Mouse (Mus musculus) kidney, embryonic 14.5 days (tissue): ENCODE measurements around the gene Hdgf. TPM values are rescaled to one million over a fixed set of nuclear protein-coding genes. Genes with fewer than 3 reads are reported as not detected.

Experiments used
- ATAC-seq: fragments of 200-750 bp; cut with Nextera tagmentation; 2 replicates; pipeline ENCODE4 v1.8.0; 2017; ENCODE audit warnings: moderate number of reproducible peaks, mild to moderate bottlenecking, moderate TSS enrichment, moderate library complexity; ENCODE audit not compliant: low FRiP score, low TSS enrichment
- H3K27ac ChIP-seq: fragments of 300-500 bp; sonication (generic); 2 replicates; pipeline ENCODE4 v1.5.1; 2014; ENCODE audit warnings: low read depth, mild to moderate bottlenecking, low read length, moderate library complexity, mixed read lengths
- H3K27me3 ChIP-seq: fragments of 300-500 bp; sonication (generic); 2 replicates; pipeline ENCODE4 v1.6.1; 2014; ENCODE audit warnings: mild to moderate bottlenecking, low read length; ENCODE audit not compliant: control insufficient read depth, insufficient read depth
- H3K36me3 ChIP-seq: fragments of 300-500 bp; sonication (generic); 2 replicates; pipeline ENCODE4 v1.6.1; 2014; ENCODE audit warnings: low read length, mixed read lengths; ENCODE audit not compliant: control insufficient read depth, insufficient read depth
- H3K4me1 ChIP-seq: fragments of 300-500 bp; sonication (generic); 2 replicates; pipeline ENCODE4 v1.6.1; 2014; ENCODE audit warnings: low read length, mixed read lengths; ENCODE audit not compliant: control insufficient read depth, insufficient read depth
- H3K4me2 ChIP-seq: fragments of 300-500 bp; sonication (generic); replicated peaks from 2 replicates; pipeline ENCODE4 v1.6.1; 2014; ENCODE audit warnings: low read depth, mild to moderate bottlenecking, low read length
- H3K4me3 ChIP-seq: fragments of 300-500 bp; sonication (generic); 2 replicates; pipeline ENCODE4 v1.5.1; 2014; ENCODE audit warnings: mild to moderate bottlenecking, low read length
- H3K9ac ChIP-seq: fragments of 300-500 bp; sonication (generic); 2 replicates; pipeline ENCODE4 v1.6.1; 2014; ENCODE audit warnings: low read depth, mild to moderate bottlenecking, low read length, moderate library complexity
- H3K9me3 ChIP-seq: fragments of 300-500 bp; sonication (generic); 2 replicates; pipeline ENCODE4 v1.6.1; 2016; ENCODE audit warnings: low read length; ENCODE audit not compliant: control insufficient read depth
- WGBS: fragments of 180-500 bp; shearing (Covaris S2); extraction: QIAGEN DNeasy Blood & Tissue Kit; methylation state at CpG from one replicate; pipeline ENCODE4 v1.1.7; 2014; 5-methylcytosine and 5-hydroxymethylcytosine counted together
- polyA plus RNA-seq: library from polyadenylated mRNA; unstranded; fragments of >200 nt; fragmentation: Nextera tagmentation; extraction: Ambion mirVana; gene quantifications from 2 replicates; pipeline ENCODE4 v1.2.1, GENCODE M21; 2014

Gene Hdgf
- polyA plus RNA-seq, 1 experiment from 2014 or later, result 254 TPM

- H3K27me3 ChIP-seq, result no peaks in the 10 kb centered on the region
- 0% methylated on average over 38 of the region's 47 CpGs for WGBS
- peak overlapping the region; percentile 94 for H3K27ac ChIP-seq
- H3K4me2 ChIP-seq, result peak overlapping the region; percentile 69
- H3K4me3 ChIP-seq, result peak overlapping the region; percentile 99
- peak; percentile 21 for ATAC-seq
- no peaks in the 10 kb centered on the region for H3K36me3 ChIP-seq
- H3K4me1 ChIP-seq, result peaks cover 31% of the 10 kb centered on the region
- H3K9me3 ChIP-seq, result no peaks in the 10 kb centered on the region
- peak overlapping the region; percentile 99 for H3K9ac ChIP-seq
Observed at GRCm38 (mm10) chr3:87906601-87906980, 470 bp downstream of the Hdgf start.

GRCm38 (mm10) chr3:87906981-87907857 lies 1.1 kb downstream of the Hdgf start:
- under 1% methylated on average over 27 of the region's 27 CpGs for WGBS
- Histone ChIP-seq H3K4me1 (peaks cover 31% of the 10 kb centered on the region), H3K4me3 (peak overlapping the region; percentile 99), H3K36me3 (no peaks in the 10 kb centered on the region), H3K27ac (peak overlapping the region; percentile 94), H3K4me2 (peak overlapping the region; percentile 69), H3K9ac (peak overlapping the region; percentile 99), H3K27me3 (no peaks in the 10 kb centered on the region), H3K9me3 (no peaks in the 10 kb centered on the region)
- ATAC-seq, result no peak

- H3K4me2 ChIP-seq, result peak overlapping the region; percentile 69
- H3K4me3 ChIP-seq, result peak overlapping the region; percentile 99
- ATAC-seq, result no peak
- peak overlapping the region; percentile 99 for H3K9ac ChIP-seq
- WGBS, result 0% methylated on average over 1 of the region's 1 CpGs
- peak overlapping the region; percentile 94; the same call in 1 of the 2 replicates for H3K27ac ChIP-seq
- H3K9me3 ChIP-seq, result no peaks in the 10 kb centered on the region
- no peaks in the 10 kb centered on the region for H3K27me3 ChIP-seq
- peaks cover 31% of the 10 kb centered on the region for H3K4me1 ChIP-seq
- peaks cover under 1% of the 10 kb centered on the region; the same call in 1 of the 2 replicates for H3K36me3 ChIP-seq
Observed at GRCm38 (mm10) chr3:87907906-87908305, 1.8 kb downstream of the Hdgf start.

GRCm38 (mm10) chr3:87909381-87909780 lies 3.3 kb downstream of the Hdgf start:
- peaks cover 31% of the 10 kb centered on the region for H3K4me1 ChIP-seq
- WGBS, result 95% methylated on average over 2 of the region's 2 CpGs
- peak overlapping the region; percentile 53; the same call in 1 of the 2 replicates for H3K9ac ChIP-seq
- H3K4me2 ChIP-seq, result peak overlapping the region; percentile 69
- H3K27me3 ChIP-seq, result no peaks in the 10 kb centered on the region
- peaks cover 15% of the 10 kb centered on the region for H3K36me3 ChIP-seq
- peak overlapping the region; percentile 62 for H3K27ac ChIP-seq
- ATAC-seq, result no peak
- no peaks in the 10 kb centered on the region for H3K9me3 ChIP-seq
- H3K4me3 ChIP-seq, result no peak overlapping the region

GRCm38 (mm10) chr3:87909874-87910273 lies 3.8 kb downstream of the Hdgf start:
- peak overlapping the region; percentile 53; the same call in 1 of the 2 replicates for H3K9ac ChIP-seq
- H3K4me3 ChIP-seq, result peak overlapping the region; percentile 36
- WGBS, result 9% methylated on average over 4 of the region's 4 CpGs
- no peaks in the 10 kb centered on the region for H3K9me3 ChIP-seq
- H3K4me2 ChIP-seq, result peak overlapping the region; percentile 69
- H3K27ac ChIP-seq, result peak overlapping the region; percentile 83
- peaks cover 20% of the 10 kb centered on the region for H3K36me3 ChIP-seq
- ATAC-seq, result no peak
- H3K4me1 ChIP-seq, result peaks cover 31% of the 10 kb centered on the region
- no peaks in the 10 kb centered on the region for H3K27me3 ChIP-seq

GRCm38 (mm10) chr3:87910573-87911141 lies 4.5 kb downstream of the Hdgf start:
- 12% methylated on average over 12 of the region's 12 CpGs for WGBS
- H3K36me3 ChIP-seq, result peaks cover 27% of the 10 kb centered on the region

GRCm38 (mm10) chr3:87913491-87913890 lies 7.4 kb downstream of the Hdgf start:
- ATAC-seq, result no peak
- Histone ChIP-seq H3K4me1 (peaks cover 21% of the 10 kb centered on the region), H3K36me3 (peaks cover 45% of the 10 kb centered on the region), H3K9ac (no peak overlapping the region), H3K27me3 (no peaks in the 10 kb centered on the region), H3K4me2 (no peak overlapping the region), H3K4me3 (no peak overlapping the region), H3K9me3 (no peaks in the 10 kb centered on the region), H3K27ac (no peak overlapping the region)
- 81% methylated on average over 7 of the region's 7 CpGs for WGBS

More at GRCm38 (mm10) chr3:87910573-87911141, 4.5 kb downstream of the Hdgf start:
- no peaks in the 10 kb centered on the region for H3K9me3 ChIP-seq
- no peaks in the 10 kb centered on the region for H3K27me3 ChIP-seq
- peaks cover 31% of the 10 kb centered on the region for H3K4me1 ChIP-seq
- peak overlapping the region; percentile 83 for H3K27ac ChIP-seq
- peak overlapping the region; percentile 36 for H3K4me3 ChIP-seq
- peak; percentile 50 for ATAC-seq
- peak overlapping the region; percentile 69 for H3K4me2 ChIP-seq
- peak overlapping the region; percentile 53; the same call in 1 of the 2 replicates for H3K9ac ChIP-seq

- peaks cover 17% of the 10 kb centered on the region for H3K4me1 ChIP-seq
Observed at GRCm38 (mm10) chr3:87913891-87914290, 7.8 kb downstream of the Hdgf start.

GRCm38 (mm10) chr3:87916990-87917389 lies 10.9 kb downstream of the Hdgf start:
- H3K27ac ChIP-seq, result no peak overlapping the region
- H3K36me3 ChIP-seq, result peaks cover 51% of the 10 kb centered on the region

More at GRCm38 (mm10) chr3:87913891-87914290, 7.8 kb downstream of the Hdgf start:
- Histone ChIP-seq H3K9me3 (no peaks in the 10 kb centered on the region), H3K27ac (no peak overlapping the region), H3K9ac (no peak overlapping the region), H3K27me3 (no peaks in the 10 kb centered on the region), H3K4me2 (no peak overlapping the region), H3K4me3 (no peak overlapping the region), H3K36me3 (peaks cover 45% of the 10 kb centered on the region)
- WGBS, result 96% methylated on average over 10 of the region's 10 CpGs
- no peak for ATAC-seq

More at GRCm38 (mm10) chr3:87916990-87917389, 10.9 kb downstream of the Hdgf start:
- no peaks in the 10 kb centered on the region for H3K4me1 ChIP-seq
- no peak overlapping the region for H3K9ac ChIP-seq
- H3K4me3 ChIP-seq, result no peak overlapping the region
- H3K9me3 ChIP-seq, result no peaks in the 10 kb centered on the region
- ATAC-seq, result no peak
- 84% methylated on average over 1 of the region's 1 CpGs for WGBS
- no peak overlapping the region for H3K4me2 ChIP-seq
- no peaks in the 10 kb centered on the region for H3K27me3 ChIP-seq
